Mouse (Mus musculus) retina, embryonic 14.5 days (tissue): Measurements from ENCODE around the gene Zfp362.
A peak's percentile ranks its signal among the peaks of the same experiment; 100 is the strongest.

Source experiments
- DNase-seq: peaks from one replicate; pipeline ENCODE4 v3.0.0-alpha.2; 2015; ENCODE audit warnings: low spot score

Zfp362 gene

GRCm38 (mm10) chr4:128806043-128806826 lies at the start of gene Zfp362:
Gene Zfp362 (minus strand): TSS chr4:128806045.
- peak; percentile 65 for DNase-seq

GRCm38 (mm10) chr4:128855613-128856040 lies 49.8 kb upstream of the Zfp362 start:
- no peak for DNase-seq

- no peak for DNase-seq
These were observed 47.3 kb upstream of the Zfp362 start for GRCm38 (mm10) chr4:128853117-128853516.

DNA sequence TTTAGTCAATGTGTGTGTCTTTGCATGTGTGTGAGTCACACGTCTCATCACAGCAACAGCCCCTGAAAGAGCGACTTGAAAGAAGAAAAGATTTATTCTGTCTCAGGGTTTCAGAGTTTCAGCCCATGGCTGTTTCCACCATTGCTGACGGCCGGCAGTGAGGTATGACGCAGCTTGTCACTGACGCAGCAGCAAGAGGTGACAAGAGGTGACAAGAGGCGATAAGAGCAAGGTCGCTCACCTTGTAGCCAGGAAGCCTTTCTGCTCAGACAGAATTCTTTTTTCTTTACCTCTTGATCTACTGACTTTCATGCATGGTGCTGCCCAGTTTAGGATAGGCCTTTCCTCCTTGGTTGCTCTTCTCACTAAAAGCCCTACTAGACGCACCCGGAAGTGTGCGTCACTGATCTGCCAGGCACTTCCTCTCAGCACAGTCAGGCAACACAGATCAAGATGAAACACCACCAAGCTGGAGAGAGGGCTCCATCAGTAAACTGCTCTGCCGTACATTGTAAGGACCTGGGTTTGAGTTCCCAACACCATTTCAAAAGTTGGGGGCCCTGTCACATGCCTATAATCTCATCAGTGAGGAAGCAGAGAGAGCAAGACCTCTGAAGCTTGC lies 46.5 kb upstream of the Zfp362 start:
- DNase-seq, result no peak

DNA sequence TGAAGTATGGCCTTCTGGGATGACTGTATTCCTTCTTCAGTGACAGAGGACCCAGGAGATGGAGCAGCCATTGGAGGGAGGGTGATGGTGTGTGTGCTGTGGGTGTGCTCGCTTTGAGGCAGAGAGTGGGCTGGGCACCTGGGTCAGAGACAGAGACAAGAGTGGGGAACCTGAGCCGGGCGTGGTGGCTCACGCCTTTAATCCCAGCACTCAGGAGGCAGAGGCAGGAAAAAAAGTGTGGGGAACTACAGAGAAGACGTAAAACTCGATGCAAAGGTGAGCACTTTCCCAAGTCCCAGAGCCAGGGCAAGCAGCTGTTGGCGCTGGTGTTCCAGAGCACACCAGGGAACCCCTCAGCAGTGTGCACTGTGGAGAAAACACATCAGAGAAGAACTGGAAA lies 43.8 kb upstream of the Zfp362 start:
- DNase-seq, result no peak

GRCm38 (mm10) chr4:128848961-128849360 lies 43.1 kb upstream of the Zfp362 start:
- DNase-seq, result no peak

DNA sequence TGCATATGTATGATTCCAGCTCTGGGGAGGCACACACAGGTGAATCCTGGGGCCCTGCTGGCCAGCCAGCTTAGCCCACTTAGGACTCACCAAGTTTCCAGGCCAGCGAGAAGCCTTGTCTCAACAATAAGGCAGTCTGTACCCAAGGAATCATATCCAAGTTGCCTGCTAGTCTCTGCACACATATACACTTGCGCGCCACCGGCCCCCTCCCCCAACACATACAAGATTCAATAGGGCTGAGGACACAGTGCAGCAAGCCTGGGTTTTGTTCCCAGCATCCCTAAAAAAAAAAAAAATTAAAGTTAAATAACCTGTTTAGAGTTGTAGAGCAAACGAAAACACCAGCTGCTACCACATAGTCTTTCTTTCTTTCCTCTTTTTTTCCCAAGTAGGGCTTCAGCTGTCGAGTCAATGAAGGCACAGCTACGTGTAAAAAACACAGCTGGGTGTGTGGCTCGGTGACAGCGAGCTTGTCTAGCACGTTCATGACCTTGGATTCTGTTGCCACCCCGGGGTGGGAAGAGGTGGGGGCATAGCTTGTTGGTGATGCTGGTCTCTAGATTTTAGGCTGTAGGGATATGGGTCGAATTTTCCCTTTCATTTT lies 39.6 kb upstream of the Zfp362 start:
- DNase-seq, result no peak

- DNase-seq, result no peak
These were observed 38.7 kb upstream of the Zfp362 start for GRCm38 (mm10) chr4:128844566-128844965.

- DNase-seq, result no peak
These were observed 35.4 kb upstream of the Zfp362 start for GRCm38 (mm10) chr4:128841259-128841658.

DNA sequence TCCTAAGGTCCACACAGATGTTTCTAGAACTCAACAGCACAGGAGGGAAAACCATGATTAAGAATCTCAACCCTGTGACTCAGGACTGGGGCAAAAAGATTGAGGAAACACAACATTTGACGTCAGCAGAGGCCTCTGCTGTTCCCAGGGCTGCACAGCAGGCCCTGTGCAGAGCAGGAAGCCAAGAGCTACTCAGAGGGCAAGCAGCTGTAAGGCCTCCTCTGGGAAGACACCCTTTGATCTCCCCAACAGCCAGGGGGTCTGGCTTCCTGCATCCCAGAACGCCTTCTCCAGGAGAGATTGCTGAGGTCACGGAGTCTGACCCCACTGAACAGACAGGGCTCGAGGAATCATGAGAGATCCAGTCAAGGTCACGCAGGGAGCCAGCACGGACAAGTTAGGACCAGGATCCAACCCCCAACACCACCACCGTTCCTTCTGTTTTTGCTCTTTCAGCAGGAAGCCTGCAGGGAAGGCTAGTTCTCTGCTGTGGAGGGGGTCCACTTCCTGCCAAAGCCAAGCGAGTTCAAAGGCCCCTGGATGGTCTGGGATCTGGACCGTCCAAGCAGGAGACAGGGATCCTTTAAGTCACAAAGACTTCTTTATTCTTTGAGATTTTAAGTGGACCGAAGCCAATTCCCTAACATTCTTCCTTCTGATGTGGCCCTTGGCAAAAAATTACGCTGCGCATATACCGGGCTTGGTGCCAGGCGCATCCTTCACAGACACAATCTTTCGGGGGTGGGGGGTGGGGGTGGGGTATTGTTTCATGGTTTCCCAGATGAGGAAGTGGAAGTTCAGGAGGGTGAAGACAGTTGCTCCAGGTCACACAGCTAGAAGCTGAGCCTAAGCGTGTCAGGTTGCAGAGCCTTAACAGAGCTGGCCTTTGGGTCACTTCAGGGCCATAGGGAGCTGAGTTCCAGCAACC lies 34.2 kb upstream of the Zfp362 start:
- no peak for DNase-seq

- no peak for DNase-seq
These were observed 32.4 kb upstream of the Zfp362 start for GRCm38 (mm10) chr4:128838202-128838601.

DNA sequence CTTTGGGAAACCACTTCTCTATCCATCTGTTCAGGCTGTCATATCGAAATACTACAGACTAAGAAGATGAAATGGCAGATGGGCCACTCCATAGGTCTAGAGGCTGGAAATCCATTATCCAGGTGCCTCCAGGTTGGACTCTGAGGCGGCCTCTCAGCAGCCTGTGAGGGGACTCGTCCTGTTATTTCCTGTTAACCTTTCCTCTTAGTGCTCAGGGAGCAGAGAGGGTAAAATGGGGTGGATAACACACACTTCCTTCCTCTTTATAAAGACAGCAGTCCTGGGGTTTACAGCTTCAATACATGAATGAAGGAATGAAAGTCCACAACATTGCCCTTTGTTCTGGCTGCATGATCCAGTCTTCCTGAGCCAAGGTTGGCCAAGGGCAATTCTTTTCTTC lies 18.3 kb upstream of the Zfp362 start:
- DNase-seq, result no peak

- DNase-seq, result no peak
These were observed 14.7 kb upstream of the Zfp362 start for GRCm38 (mm10) chr4:128820568-128820967.

GRCm38 (mm10) chr4:128817011-128817410 lies 11.2 kb upstream of the Zfp362 start:
- DNase-seq, result no peak

DNA sequence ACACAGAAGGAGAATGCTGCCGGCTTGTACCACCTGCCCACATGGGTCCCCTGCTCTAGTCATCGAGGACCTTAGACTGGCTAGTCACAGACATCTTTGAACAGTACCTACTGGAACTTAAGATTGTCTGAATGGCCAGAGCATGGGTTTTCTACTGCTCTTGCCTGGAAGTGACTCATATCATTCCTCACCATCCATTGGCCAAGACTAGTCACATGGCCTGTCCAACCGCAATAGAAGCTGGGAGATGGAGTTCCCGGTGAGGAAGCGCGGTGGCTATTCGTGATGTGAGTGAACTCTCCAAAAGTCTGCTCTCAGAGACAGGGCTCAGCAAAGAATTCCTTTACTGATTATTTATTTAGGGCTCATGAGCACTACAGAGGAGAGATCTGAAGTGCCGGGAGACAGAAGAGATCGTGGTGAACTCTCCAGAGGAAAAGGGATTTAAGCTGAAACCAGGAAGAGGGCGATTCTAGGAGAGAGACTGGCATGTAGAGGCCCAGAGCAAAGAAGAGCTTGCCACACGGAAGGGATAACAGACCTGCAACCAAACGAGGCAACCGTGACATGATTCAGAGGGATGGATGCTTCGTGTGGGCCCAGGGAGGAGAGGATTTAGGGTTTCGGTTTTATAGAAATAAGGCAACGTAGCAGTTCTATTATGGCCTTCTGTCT lies 5.7 kb upstream of the Zfp362 start:
- DNase-seq, result peak; percentile 87

DNA sequence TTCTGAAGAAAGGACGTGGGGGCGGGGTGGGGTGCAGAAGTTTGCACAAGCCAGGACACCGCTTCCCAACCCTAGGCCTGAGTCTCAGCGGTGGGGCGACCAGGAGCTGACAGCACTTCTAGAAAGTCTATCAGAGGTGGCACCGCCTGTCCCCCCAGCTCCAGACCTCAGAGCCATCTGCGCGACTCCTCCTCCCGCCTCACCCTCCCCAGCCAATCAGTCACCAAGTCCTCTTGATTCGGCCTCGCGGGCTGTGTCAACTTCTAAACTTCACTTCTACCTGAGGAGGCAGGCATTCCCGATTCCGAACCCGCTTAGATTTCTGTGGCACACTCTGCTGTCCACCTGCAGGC lies 958 bp upstream of the Zfp362 start:
- DNase-seq, result peak; percentile 75

DNA sequence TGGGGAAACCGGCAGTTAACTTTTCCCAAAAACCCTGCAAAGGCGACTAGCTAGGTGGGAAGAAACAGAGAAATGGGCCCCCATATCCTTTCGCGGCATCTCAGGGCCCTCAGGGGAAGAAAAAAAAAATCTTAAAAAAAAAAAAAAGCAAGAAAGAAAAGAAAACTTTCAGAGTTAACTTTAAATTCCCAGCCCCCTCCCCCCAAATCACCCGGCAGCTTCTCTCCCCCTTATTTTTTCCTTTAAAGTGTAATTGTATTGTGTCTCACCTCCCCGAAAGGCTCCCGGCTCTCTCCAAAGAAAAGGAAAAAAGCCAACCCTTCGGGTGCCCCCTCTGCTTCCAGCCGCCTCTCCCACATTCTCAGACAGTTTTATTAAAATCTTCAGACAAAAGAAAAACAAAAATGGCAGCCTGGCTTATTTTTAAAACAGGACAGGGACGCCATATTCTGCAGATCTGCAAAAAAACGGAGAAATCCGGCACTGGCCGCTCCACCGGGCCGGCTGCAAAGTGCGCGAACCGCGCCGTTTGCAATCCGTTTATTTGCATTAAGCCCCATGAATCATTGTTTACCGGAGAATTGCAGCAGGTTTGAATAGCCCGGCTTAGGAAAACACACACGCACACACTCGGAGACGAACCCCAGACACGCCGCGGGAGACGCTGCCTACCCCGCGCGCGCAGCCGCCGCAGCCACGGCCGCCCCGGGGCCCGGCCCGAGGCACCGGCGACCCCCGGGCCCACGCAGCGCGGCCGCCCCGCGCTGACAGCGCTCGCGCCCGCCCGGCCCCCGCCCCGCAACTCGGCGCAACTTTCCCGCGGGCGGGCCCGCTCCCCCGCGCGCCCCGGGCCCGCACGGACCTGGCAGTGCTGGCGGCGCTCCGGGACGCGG lies 449 bp downstream of the Zfp362 start:
- peak; percentile 52 for DNase-seq

DNA sequence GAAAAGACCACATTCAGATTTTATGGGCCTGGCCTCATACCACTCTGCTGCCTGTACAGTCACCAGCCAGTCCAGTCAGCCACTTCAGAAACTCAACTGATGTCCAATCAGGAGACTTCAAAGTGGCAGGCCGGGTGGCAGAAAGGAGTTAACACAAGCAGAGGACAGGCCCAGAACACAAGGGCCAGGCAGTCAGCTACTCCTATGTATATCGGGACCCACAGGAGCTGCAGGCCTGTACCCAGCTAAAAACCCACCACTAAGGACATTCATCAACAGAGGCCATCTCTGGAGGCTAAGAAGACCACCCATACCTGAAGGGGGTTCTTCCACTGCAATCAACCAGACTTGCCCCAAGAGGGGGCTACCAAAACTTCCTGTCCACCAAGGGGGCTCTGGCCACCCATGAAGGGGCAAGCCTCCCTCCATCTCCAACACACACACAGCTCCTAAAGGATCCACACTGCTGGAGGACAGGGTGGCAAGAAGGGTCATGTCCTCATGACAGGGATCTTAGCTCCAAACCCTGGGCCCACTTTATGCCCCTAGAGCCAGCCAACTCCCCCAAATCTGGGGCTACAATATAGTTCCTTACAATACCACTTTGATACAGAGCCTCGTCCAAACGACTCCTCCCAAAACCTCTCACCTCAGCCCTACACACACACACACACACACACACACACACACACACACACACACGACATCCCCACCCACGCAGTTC lies 1.3 kb downstream of the Zfp362 start:
- no peak for DNase-seq

GRCm38 (mm10) chr4:128803569-128803968 lies 2.3 kb downstream of the Zfp362 start:
- DNase-seq, result no peak
